Mouse (Mus musculus) embryonic facial prominence, embryonic 13.5 days (tissue): ENCODE measurements around the gene Shmt1. TPM values are rescaled to one million over a fixed set of nuclear protein-coding genes. Genes with fewer than 3 reads are reported as not detected.

ENCODE experiments used
- ATAC-seq: fragments of 200-750 bp; cut with Nextera tagmentation; 2 replicates; pipeline ENCODE4 v1.8.0; 2017; ENCODE audit warnings: low read depth; ENCODE audit not compliant: insufficient number of reproducible peaks, insufficient read depth, low FRiP score, low TSS enrichment
- H3K27ac ChIP-seq: fragments of 300-500 bp; sonication (generic); 2 replicates; pipeline ENCODE4 v1.5.1; 2015; ENCODE audit warnings: moderate library complexity, mild to moderate bottlenecking, inconsistent platforms
- H3K27me3 ChIP-seq: fragments of 300-500 bp; sonication (generic); 2 replicates; pipeline ENCODE4 v1.6.1; 2015; ENCODE audit warnings: mild to moderate bottlenecking, inconsistent platforms
- H3K36me3 ChIP-seq: fragments of 300-500 bp; sonication (generic); 2 replicates; pipeline ENCODE4 v1.6.1; 2015; ENCODE audit warnings: mild to moderate bottlenecking, inconsistent platforms
- H3K4me1 ChIP-seq: fragments of 300-500 bp; sonication (generic); 2 replicates; pipeline ENCODE4 v1.6.1; 2015; ENCODE audit warnings: inconsistent platforms
- H3K4me2 ChIP-seq: fragments of 300-500 bp; sonication (generic); 2 replicates; pipeline ENCODE4 v1.6.1; 2015; ENCODE audit warnings: moderate library complexity, mild to moderate bottlenecking, inconsistent platforms
- H3K4me3 ChIP-seq: fragments of 300-500 bp; sonication (generic); 2 replicates; pipeline ENCODE4 v1.5.1; 2015; ENCODE audit warnings: mild to moderate bottlenecking, inconsistent platforms
- H3K9ac ChIP-seq: fragments of 300-500 bp; sonication (generic); 2 replicates; pipeline ENCODE4 v1.6.1; 2015; ENCODE audit warnings: mild to moderate bottlenecking, inconsistent platforms
- H3K9me3 ChIP-seq: fragments of 300-500 bp; sonication (generic); 2 replicates; pipeline ENCODE4 v1.6.1; 2016; ENCODE audit warnings: inconsistent platforms
- WGBS: fragments of 180-500 bp; shearing (Covaris S2); methylation state at CpG from one replicate; pipeline ENCODE4 v1.1.7; 2015; ENCODE audit warnings: mixed read lengths; 5-methylcytosine and 5-hydroxymethylcytosine counted together
- polyA plus RNA-seq: library from polyadenylated mRNA; unstranded; fragments of >200 nt; fragmentation: Nextera tagmentation; extraction: Ambion mirVana; gene quantifications from 2 replicates; pipeline ENCODE4 v1.2.1, GENCODE M21; 2015

Gene Shmt1
- polyA plus RNA-seq, 1 experiment from 2014 or later, result 55.5 TPM

DNA sequence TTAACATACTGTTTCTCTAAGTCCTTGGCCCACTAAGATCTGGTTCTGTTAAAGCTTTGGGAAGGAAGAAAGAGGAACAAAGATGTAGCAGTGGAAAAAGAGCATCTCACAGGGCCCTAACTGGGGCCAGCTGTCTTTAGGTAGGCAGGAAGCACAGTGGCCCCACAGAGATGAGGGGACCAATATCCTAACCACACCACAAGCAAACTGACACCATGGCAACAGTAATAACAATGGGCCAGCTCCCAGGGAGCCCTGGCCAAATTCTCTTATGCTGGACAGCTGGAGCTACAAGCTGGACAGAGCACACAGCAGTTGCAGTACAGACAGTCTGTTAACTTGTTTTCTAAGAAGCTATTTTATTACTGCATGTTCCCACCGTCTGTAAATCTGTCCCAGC lies 23.9 kb downstream of the Shmt1 start:
- no peaks in the 10 kb centered on the region; the same call in 1 of the 2 replicates for H3K4me1 ChIP-seq
- WGBS, result 65% methylated on average over 1 of the region's 1 CpGs
- H3K36me3 ChIP-seq, result peaks cover 90% of the 10 kb centered on the region
- no peaks in the 10 kb centered on the region for H3K27me3 ChIP-seq
- no peaks in the 10 kb centered on the region for H3K9me3 ChIP-seq
- no peak overlapping the region for H3K4me2 ChIP-seq
- H3K4me3 ChIP-seq, result no peak overlapping the region
- H3K9ac ChIP-seq, result 0 out of 2 replicates have a peak overlapping the region, but pooled peaks have one; percentile 40
- no peak overlapping the region for H3K27ac ChIP-seq
- no peak for ATAC-seq

DNA sequence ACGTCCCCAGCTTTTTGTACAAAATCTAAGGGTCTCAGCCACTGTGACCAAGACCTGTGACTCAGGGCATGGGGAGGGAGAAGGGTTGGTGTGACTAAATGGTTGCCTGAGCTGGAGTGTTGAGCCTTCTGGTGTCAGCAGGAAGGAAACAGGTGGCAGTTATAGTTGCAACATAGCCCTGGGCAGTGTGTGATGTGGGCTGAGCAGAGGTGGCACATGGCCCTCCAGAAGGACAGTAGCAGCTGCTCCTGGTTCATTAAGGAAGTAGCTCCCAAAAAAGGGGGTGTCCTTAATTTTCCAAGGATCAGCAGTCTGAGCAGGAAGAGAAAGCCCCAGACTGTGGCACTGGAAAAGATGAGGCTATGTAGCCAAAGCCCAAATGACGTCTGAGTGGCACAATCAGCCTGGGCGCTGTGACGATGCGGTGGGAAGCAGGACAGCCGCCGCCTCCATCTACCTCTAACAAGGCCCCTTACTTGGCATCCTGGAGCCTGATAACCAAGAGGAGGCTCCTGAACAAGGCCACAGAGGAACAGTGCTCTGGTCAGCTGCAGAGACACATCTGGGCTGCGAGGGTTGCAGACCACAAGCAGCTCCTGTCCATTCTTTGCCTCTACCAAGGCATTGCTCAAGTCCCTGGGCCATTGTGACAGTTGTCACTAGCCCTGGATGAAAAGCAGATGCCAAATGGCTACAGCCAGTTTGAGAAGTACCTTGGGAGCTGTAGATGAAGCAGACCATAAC lies 27.2 kb downstream of the Shmt1 start:
- Histone ChIP-seq H3K9ac (no peak overlapping the region), H3K27ac (no peak overlapping the region), H3K4me1 (peaks cover 32% of the 10 kb centered on the region), H3K4me2 (no peak overlapping the region), H3K27me3 (no peaks in the 10 kb centered on the region), H3K36me3 (peaks cover 95% of the 10 kb centered on the region), H3K9me3 (no peaks in the 10 kb centered on the region), H3K4me3 (no peak overlapping the region)
- no peak for ATAC-seq
- 94% methylated on average over 8 of the region's 8 CpGs for WGBS

DNA sequence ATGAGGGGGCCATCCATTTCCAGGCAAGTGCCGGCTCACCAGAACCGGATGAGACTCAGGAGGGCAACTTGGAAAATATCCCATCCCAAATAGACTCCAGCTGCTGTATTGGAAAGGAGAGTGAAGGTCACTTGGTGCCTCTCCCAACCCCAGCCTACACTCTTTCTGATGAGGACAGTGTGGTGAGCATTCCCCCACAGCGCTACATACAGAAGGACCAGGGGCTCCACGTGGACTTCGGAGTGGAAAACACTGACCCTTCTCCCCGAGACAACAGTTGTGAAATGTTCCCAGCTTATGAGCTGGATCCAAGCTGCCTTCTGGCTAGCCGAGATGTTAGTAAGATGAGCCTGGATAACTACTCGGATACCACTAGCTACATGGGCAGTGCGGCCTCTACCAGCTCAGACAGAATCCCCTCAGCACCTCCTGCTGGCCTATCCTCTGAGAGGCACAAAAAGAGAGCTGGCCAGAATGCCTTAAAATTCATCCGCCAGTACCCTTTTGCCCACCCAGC lies 31.8 kb downstream of the Shmt1 start:
- WGBS, result 91% methylated on average over 10 of the region's 10 CpGs
- H3K4me2 ChIP-seq, result peak overlapping the region; percentile 52
- no peaks in the 10 kb centered on the region for H3K9me3 ChIP-seq
- peaks cover 64% of the 10 kb centered on the region for H3K4me1 ChIP-seq
- no peak overlapping the region for H3K27ac ChIP-seq
- ATAC-seq, result no peak
- peak overlapping the region; percentile 44; the same call in 1 of the 2 replicates for H3K9ac ChIP-seq
- peak overlapping the region; percentile 18 for H3K4me3 ChIP-seq
- no peaks in the 10 kb centered on the region for H3K27me3 ChIP-seq
- peaks cover 58% of the 10 kb centered on the region for H3K36me3 ChIP-seq

DNA sequence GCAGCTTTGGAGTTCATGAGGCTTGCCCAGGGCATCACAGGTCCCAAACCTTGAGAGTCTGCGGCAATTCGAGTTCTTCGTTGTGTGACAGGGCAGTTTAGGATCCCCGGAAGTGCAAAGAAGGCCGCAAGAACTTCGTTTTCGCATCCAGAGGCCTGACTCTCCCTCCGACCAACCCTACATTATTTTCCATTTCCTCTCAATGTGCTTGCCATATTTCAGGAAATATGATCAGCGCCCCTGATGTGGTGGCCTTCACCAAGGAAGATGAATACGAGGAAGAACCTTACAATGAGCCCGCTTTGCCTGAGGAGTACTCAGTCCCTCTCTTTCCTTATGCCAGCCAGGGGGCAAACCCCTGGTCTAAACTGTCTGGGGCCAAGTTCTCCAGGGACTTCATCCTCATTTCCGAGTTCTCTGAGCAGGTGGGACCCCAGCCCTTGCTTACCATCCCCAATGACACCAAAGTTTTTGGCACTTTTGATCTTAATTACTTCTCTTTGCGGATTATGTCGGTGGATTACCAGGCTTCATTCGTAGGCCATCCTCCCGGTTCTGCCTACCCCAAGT lies 33.6 kb downstream of the Shmt1 start:
- peaks cover 67% of the 10 kb centered on the region for H3K4me1 ChIP-seq
- peak overlapping the region; percentile 64 for H3K4me3 ChIP-seq
- H3K4me2 ChIP-seq, result peak overlapping the region; percentile 73
- WGBS, result 28% methylated on average over 16 of the region's 16 CpGs
- H3K36me3 ChIP-seq, result peaks cover 40% of the 10 kb centered on the region
- peak overlapping the region; percentile 92; the same call in 1 of the 2 replicates for H3K27ac ChIP-seq
- H3K27me3 ChIP-seq, result no peaks in the 10 kb centered on the region
- peak overlapping the region; percentile 86 for H3K9ac ChIP-seq
- H3K9me3 ChIP-seq, result no peaks in the 10 kb centered on the region
- no peak for ATAC-seq

DNA sequence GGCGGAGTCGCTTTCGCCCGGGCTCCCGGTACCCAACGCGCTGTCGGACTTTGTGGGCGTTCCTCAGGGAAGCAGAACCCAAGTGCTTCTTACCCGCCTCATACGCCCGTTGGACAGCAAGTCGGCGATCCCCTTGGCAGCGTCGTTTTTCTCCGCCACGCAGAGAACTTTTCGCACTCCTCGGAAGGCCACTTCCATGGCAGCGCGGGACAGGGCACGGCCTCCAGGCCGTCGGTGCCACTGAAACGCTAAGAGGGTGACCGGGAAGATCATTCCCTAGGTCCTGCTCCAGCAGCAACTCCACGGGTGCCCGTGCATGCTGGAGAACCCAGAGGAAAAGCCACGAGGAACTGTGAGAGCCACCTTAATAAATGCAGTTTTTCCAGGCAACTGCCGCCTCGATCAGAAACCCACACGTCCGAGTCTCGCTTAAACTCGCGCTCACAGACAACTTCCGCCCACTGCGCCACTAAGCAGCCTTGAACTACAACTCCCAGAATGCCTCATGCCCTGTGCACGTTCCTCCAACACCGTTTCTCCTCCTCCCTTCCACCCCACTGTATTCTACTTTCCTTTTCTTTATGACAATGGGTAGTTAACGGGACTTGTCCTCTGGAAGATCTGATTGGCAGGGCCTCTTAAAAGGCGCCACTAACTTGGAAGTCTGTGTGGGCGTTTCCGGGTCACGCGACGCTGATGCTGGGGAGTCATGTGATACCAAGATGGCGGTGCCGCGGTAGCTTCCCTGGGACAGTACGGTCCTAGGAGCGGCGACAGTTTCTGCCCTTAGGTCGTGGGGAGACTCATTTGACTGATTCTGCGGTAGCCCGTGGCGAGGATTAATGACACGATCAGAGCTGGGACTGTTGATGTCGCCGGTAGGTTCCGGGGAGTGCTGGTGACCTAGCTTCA lies 34.4 kb downstream of the Shmt1 start, which contains the start of the genes Top3a and Smcr8:
Gene Top3a, minus strand, starts transcription at position 537 of the 912 bp plus-strand sequence.
Gene Smcr8, plus strand, starts transcription at position 696 of the 912 bp plus-strand sequence.
- Histone ChIP-seq H3K4me3 (peak within 1 kb of the TSS; percentile 64), H3K4me2 (peak within 1 kb of the TSS; percentile 73), H3K27me3 (no peaks in the 10 kb centered on the region), H3K9me3 (no peaks in the 10 kb centered on the region), H3K36me3 (peaks cover 33% of the 10 kb centered on the region), H3K4me1 (peaks cover 62% of the 10 kb centered on the region), H3K9ac (peak within 1 kb of the TSS; percentile 86), H3K27ac (peak within 1 kb of the TSS; percentile 92)
- ATAC-seq, result peak; percentile 94
- under 1% methylated on average over 62 of the region's 62 CpGs for WGBS

DNA sequence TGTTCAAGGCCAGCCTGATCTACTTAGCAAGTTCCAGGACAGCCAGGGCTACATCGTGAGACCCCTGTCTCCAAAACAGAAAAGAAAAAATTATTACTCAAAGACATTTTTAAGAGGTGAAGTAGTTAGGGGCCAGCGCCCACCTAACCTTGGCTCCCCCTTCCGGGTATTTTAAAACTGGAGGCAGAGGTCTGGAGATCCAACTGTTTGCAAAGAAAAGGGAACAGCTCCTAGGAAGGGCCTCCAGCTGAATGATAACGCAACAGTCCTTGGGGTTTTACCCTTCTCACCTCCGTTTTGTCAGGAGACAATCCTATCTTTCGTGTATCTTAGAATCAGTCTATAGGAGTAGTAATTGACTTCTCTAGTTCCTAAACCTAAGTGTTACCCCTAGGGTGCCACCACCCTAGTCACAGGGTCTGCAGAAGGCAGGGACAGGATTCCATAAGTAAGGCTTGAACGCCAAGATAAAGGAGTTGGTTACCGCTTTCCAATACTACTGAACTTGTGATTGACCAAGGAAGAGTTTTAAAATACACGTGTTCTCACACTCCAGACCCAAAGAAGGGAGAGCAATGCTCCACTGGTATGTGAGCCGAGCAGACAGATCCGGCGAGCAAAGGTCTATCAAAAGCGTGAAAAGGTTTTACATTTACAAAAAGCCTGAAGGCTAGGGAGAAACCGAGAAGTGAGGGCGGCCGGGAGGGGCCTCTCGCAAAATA lies 35.2 kb downstream of the Shmt1 start:
- Histone ChIP-seq H3K4me2 (peak overlapping the region; percentile 73), H3K27me3 (no peaks in the 10 kb centered on the region), H3K9me3 (no peaks in the 10 kb centered on the region), H3K27ac (peak overlapping the region; percentile 92), H3K9ac (peak overlapping the region; percentile 86), H3K36me3 (peaks cover 27% of the 10 kb centered on the region), H3K4me3 (peak overlapping the region; percentile 64), H3K4me1 (peaks cover 54% of the 10 kb centered on the region)
- 4% methylated on average over 17 of the region's 17 CpGs for WGBS
- no peak for ATAC-seq

DNA sequence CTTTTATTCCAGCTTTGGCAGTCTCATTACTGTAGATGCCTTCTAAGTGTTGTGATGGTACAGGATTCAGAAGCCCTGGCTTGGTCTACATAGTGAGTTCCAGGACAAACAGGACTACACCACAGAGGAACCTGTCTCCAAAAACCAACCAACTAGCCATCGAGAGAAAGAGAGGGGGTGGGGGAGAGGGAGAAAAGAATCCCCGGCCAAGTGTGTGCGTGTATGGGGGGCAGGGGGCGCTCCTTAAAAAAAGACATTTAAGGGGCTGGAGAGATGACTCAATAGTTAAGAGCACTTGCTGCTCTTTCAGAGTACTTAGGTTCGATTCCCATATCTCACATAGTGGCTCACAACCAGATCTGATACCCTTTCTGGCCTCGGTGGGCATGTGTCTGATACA lies 35.9 kb downstream of the Shmt1 start:
- 46% methylated on average over 6 of the region's 6 CpGs for WGBS
- peak overlapping the region; percentile 86 for H3K9ac ChIP-seq
- H3K27ac ChIP-seq, result no peak overlapping the region
- H3K9me3 ChIP-seq, result no peaks in the 10 kb centered on the region
- peak overlapping the region; percentile 64 for H3K4me3 ChIP-seq
- ATAC-seq, result no peak
- peaks cover 20% of the 10 kb centered on the region for H3K36me3 ChIP-seq
- peak overlapping the region; percentile 73 for H3K4me2 ChIP-seq
- H3K4me1 ChIP-seq, result peaks cover 47% of the 10 kb centered on the region
- H3K27me3 ChIP-seq, result no peaks in the 10 kb centered on the region

DNA sequence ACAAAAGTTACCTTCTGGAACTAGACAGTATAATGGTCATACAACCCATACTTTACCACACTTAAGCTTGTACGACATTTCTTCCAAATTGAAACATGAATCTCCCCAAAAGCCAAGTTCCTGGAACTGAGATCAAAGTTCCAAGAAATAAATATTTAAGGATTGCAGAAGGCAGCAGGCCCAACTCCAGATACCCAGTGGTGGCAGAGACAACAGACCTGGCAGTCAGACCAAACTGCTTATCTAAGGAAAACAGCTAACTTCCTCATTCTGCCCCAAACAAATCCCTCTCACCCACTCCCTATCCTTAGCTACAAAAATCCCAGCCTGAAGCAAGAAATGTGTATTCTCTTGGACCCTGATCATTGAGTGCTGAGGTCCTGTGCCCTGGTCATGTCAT lies 36.7 kb downstream of the Shmt1 start:
- no peak for ATAC-seq
- Histone ChIP-seq H3K27me3 (no peaks in the 10 kb centered on the region), H3K4me3 (peak overlapping the region; percentile 64; the same call in 1 of the 2 replicates), H3K4me2 (peak overlapping the region; percentile 73), H3K9ac (no peak overlapping the region; the same call in 1 of the 2 replicates), H3K36me3 (peaks cover 13% of the 10 kb centered on the region), H3K4me1 (peaks cover 40% of the 10 kb centered on the region), H3K9me3 (no peaks in the 10 kb centered on the region), H3K27ac (no peak overlapping the region)
- WGBS, result 68% methylated on average over 1 of the region's 1 CpGs

DNA sequence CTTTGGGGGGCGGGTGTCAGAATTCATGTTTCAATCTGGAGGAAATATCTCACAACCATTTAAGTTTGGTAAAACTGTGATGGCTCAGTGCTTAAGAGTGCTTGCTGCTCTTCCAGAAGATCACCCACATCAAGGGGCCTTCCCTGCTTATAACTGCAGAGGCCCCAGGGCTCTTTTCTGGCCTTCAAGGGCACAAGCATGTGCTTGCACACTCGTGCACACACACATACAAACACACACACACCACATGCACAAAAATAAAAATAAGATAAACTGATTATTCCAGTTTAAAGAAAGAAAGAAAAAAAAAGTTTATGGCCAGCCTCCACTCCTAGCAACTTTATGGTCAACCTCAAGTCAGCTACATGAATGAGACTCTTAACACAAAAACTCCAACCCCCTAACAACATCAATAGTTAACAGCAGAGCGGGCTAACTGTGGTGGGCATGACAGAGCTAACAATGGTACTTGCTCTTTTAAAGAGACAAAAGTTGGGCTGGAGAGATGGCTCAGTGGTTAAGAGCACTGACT lies 37.3 kb downstream of the Shmt1 start:
- Histone ChIP-seq H3K9me3 (no peaks in the 10 kb centered on the region), H3K4me1 (peaks cover 34% of the 10 kb centered on the region), H3K9ac (no peak overlapping the region), H3K27me3 (no peaks in the 10 kb centered on the region), H3K4me2 (no peak overlapping the region), H3K4me3 (no peak overlapping the region), H3K27ac (no peak overlapping the region), H3K36me3 (peaks cover 6% of the 10 kb centered on the region)
- WGBS, result 81% methylated on average over 3 of the region's 3 CpGs
- ATAC-seq, result no peak

DNA sequence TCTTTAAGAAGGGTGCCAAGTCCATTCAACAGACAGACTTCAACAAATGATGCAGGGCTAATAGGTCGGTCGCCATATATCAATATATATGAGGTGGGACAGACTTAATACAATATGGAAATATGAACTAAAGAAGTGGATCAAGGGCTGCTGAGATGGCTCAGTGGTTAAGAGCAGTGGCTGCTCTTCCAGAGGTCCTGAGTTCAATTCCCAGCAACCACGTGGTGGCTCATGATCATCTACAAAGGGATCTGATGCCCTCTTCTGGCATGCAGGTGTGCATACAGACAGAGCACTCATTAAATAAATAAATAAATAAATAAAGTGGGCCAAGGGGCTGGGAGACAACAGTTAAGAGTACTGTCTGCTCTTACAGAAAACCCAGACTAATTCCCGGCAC lies 39.4 kb downstream of the Shmt1 start:
- H3K9me3 ChIP-seq, result no peaks in the 10 kb centered on the region
- no peak overlapping the region for H3K27ac ChIP-seq
- no peak overlapping the region for H3K4me2 ChIP-seq
- H3K27me3 ChIP-seq, result no peaks in the 10 kb centered on the region
- no peak for ATAC-seq
- no peak overlapping the region for H3K4me3 ChIP-seq
- H3K4me1 ChIP-seq, result peaks cover 19% of the 10 kb centered on the region
- 86% methylated on average over 4 of the region's 4 CpGs for WGBS
- no peaks in the 10 kb centered on the region for H3K36me3 ChIP-seq
- H3K9ac ChIP-seq, result no peak overlapping the region
